Mouse (Mus musculus): ENCODE measurements around the gene Ears2.

DNA sequence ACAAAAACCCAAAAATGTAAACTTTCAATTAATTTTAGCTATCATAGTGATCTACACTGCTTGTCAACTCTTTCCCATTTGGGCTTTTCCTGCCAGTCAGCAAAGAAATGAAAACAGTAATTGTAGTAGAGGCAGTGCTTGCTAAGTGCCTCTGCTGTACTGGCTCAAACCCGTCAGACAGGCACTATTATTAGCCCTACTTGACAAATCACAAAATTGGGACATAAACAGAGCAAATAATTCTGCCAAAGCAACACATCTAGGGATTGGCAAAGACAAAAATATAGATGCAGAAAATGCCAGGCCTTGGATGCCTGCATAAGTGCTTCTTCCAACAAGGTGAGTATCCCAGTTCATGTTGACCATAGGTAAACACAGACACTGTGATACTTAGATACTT, 1.4 kb downstream of the Ears2 start:
- TF ChIP-seq CTCF (IDR thresholded peaks at IDR 0.05; ENCODE audit: low read depth, low read length) (no peak), POLR2A (IDR thresholded peaks at IDR 0.05; ENCODE audit: extremely low read depth, insufficient read depth, low read length) (no peak)

Measured in liver, adult 2 months (tissue).